Mouse (Mus musculus): ENCODE measurements around the gene Terb1. TPM values are rescaled to one million over a fixed set of nuclear protein-coding genes. Genes with fewer than 3 reads are reported as not detected.

Gene Terb1
- polyA plus RNA-seq (2015; fragmentation: Nextera tagmentation; extraction: Ambion mirVana): 0.15 and 0.41 TPM in 2 replicates

GRCm38 (mm10) chr8:104509061-104510006 lies at the start of gene Terb1:
Gene Terb1, minus strand, starts transcription at chr8:104509910.
- H3K4me1 ChIP-seq (replicated peaks): no peaks in the 10 kb centered on the region
- peak within 1 kb of the TSS; percentile 68 for H3K9ac ChIP-seq
- peak; percentile 88 for ATAC-seq
- no peaks in the 10 kb centered on the region for H3K27me3 ChIP-seq (replicated peaks)
- WGBS: 1% methylated on average over 64 of the region's 64 CpGs
- no peaks in the 10 kb centered on the region for H3K9me3 ChIP-seq
- H3K27ac ChIP-seq: no peak within 1 kb of the TSS
- peak within 1 kb of the TSS; percentile 54 for H3K4me3 ChIP-seq (replicated peaks)
- H3K4me2 ChIP-seq (replicated peaks): peak within 1 kb of the TSS; percentile 98
- peaks cover 4% of the 10 kb centered on the region; the same call in 1 of the 2 replicates for H3K36me3 ChIP-seq

- Histone ChIP-seq H3K9me3 (no peaks in the 10 kb centered on the region), H3K27me3 (replicated peaks) (0 out of 2 replicates have a peak, but pooled peaks cover 3% of the 10 kb centered on the region), H3K9ac (no peak overlapping the region), H3K36me3 (no peaks in the 10 kb centered on the region), H3K27ac (no peak overlapping the region), H3K4me1 (replicated peaks) (no peaks in the 10 kb centered on the region), H3K4me3 (replicated peaks) (no peak overlapping the region), H3K4me2 (replicated peaks) (no peak overlapping the region)
- ATAC-seq: no peak
- WGBS: 54% methylated on average over 7 of the region's 7 CpGs
Observed at GRCm38 (mm10) chr8:104557226-104557625, 47.5 kb upstream of the Terb1 start.

GRCm38 (mm10) chr8:104555191-104555590 lies 45.5 kb upstream of the Terb1 start:
- H3K9ac ChIP-seq: no peak overlapping the region
- no peak overlapping the region for H3K4me3 ChIP-seq (replicated peaks)
- 0 out of 2 replicates have a peak, but pooled peaks cover 3% of the 10 kb centered on the region for H3K27me3 ChIP-seq (replicated peaks)
- no peak overlapping the region for H3K27ac ChIP-seq
- H3K4me2 ChIP-seq (replicated peaks): no peak overlapping the region
- no peaks in the 10 kb centered on the region for H3K36me3 ChIP-seq
- no peaks in the 10 kb centered on the region for H3K9me3 ChIP-seq
- 91% methylated on average over 4 of the region's 4 CpGs for WGBS
- no peaks in the 10 kb centered on the region for H3K4me1 ChIP-seq (replicated peaks)
- ATAC-seq: no peak

- Histone ChIP-seq H3K4me1 (replicated peaks) (peaks cover 17% of the 10 kb centered on the region), H3K4me2 (replicated peaks) (no peak overlapping the region), H3K36me3 (no peaks in the 10 kb centered on the region), H3K27ac (no peak overlapping the region), H3K9ac (no peak overlapping the region), H3K9me3 (no peaks in the 10 kb centered on the region), H3K27me3 (replicated peaks) (peaks cover 55% of the 10 kb centered on the region), H3K4me3 (replicated peaks) (no peak overlapping the region)
- 84% methylated on average over 8 of the region's 8 CpGs for WGBS
- ATAC-seq: no peak
Observed at GRCm38 (mm10) chr8:104543440-104544045, 33.8 kb upstream of the Terb1 start.

GRCm38 (mm10) chr8:104542160-104542559 lies 32.5 kb upstream of the Terb1 start:
- H3K27ac ChIP-seq: no peak overlapping the region
- H3K9me3 ChIP-seq: no peaks in the 10 kb centered on the region
- peaks cover 17% of the 10 kb centered on the region for H3K4me1 ChIP-seq (replicated peaks)
- no peak overlapping the region for H3K9ac ChIP-seq
- H3K36me3 ChIP-seq: no peaks in the 10 kb centered on the region
- peaks cover 61% of the 10 kb centered on the region for H3K27me3 ChIP-seq (replicated peaks)
- ATAC-seq: no peak
- no peak overlapping the region for H3K4me3 ChIP-seq (replicated peaks)
- no peak overlapping the region for H3K4me2 ChIP-seq (replicated peaks)
- WGBS: 13% methylated on average over 11 of the region's 11 CpGs

GRCm38 (mm10) chr8:104541515-104541880 lies 31.8 kb upstream of the Terb1 start:
- Histone ChIP-seq H3K27ac (no peak overlapping the region), H3K9ac (0 out of 2 replicates have a peak overlapping the region, but pooled peaks have one; percentile 44)

GRCm38 (mm10) chr8:104540710-104541514 lies 31.2 kb upstream of the Terb1 start:
- H3K9me3 ChIP-seq: no peaks in the 10 kb centered on the region
- ATAC-seq: peak; percentile 75
- peak overlapping the region; percentile 44 for H3K9ac ChIP-seq
- H3K36me3 ChIP-seq: no peaks in the 10 kb centered on the region
- H3K4me1 ChIP-seq (replicated peaks): peaks cover 17% of the 10 kb centered on the region
- H3K4me3 ChIP-seq (replicated peaks): peak overlapping the region; percentile 46
- peaks cover 61% of the 10 kb centered on the region for H3K27me3 ChIP-seq (replicated peaks)
- H3K27ac ChIP-seq: no peak overlapping the region
- WGBS: under 1% methylated on average over 74 of the region's 76 CpGs
- peak overlapping the region; percentile 96 for H3K4me2 ChIP-seq (replicated peaks)

More at GRCm38 (mm10) chr8:104541515-104541880, 31.8 kb upstream of the Terb1 start:
- peaks cover 61% of the 10 kb centered on the region for H3K27me3 ChIP-seq (replicated peaks)
- peak overlapping the region; percentile 96 for H3K4me2 ChIP-seq (replicated peaks)
- peaks cover 17% of the 10 kb centered on the region for H3K4me1 ChIP-seq (replicated peaks)
- no peaks in the 10 kb centered on the region for H3K36me3 ChIP-seq
- no peak; the same call in 1 of the 2 replicates for ATAC-seq
- H3K9me3 ChIP-seq: no peaks in the 10 kb centered on the region
- 12% methylated on average over 8 of the region's 8 CpGs for WGBS
- H3K4me3 ChIP-seq (replicated peaks): peak overlapping the region; percentile 46

- Histone ChIP-seq H3K9ac (no peak overlapping the region), H3K4me3 (replicated peaks) (peak overlapping the region; percentile 46), H3K27me3 (replicated peaks) (peaks cover 61% of the 10 kb centered on the region), H3K9me3 (no peaks in the 10 kb centered on the region), H3K4me1 (replicated peaks) (peaks cover 17% of the 10 kb centered on the region), H3K36me3 (no peaks in the 10 kb centered on the region), H3K27ac (no peak overlapping the region), H3K4me2 (replicated peaks) (peak overlapping the region; percentile 96)
- WGBS: 46% methylated on average over 7 of the region's 7 CpGs
- no peak for ATAC-seq
Observed at GRCm38 (mm10) chr8:104540238-104540637, 30.5 kb upstream of the Terb1 start.

GRCm38 (mm10) chr8:104539566-104539965 lies 29.9 kb upstream of the Terb1 start:
- Histone ChIP-seq H3K27me3 (replicated peaks) (peaks cover 61% of the 10 kb centered on the region), H3K9me3 (no peaks in the 10 kb centered on the region), H3K36me3 (no peaks in the 10 kb centered on the region), H3K9ac (no peak overlapping the region), H3K4me2 (replicated peaks) (no peak overlapping the region), H3K4me1 (replicated peaks) (peaks cover 20% of the 10 kb centered on the region), H3K4me3 (replicated peaks) (no peak overlapping the region), H3K27ac (no peak overlapping the region)
- 79% methylated on average over 2 of the region's 2 CpGs for WGBS
- no peak for ATAC-seq

GRCm38 (mm10) chr8:104538896-104539295 lies 29.2 kb upstream of the Terb1 start:
- H3K36me3 ChIP-seq: no peaks in the 10 kb centered on the region
- H3K4me1 ChIP-seq (replicated peaks): peaks cover 20% of the 10 kb centered on the region
- WGBS: 85% methylated on average over 4 of the region's 4 CpGs
- H3K9me3 ChIP-seq: no peaks in the 10 kb centered on the region
- no peak for ATAC-seq
- no peak overlapping the region for H3K4me2 ChIP-seq (replicated peaks)
- H3K9ac ChIP-seq: no peak overlapping the region
- peaks cover 56% of the 10 kb centered on the region for H3K27me3 ChIP-seq (replicated peaks)
- no peak overlapping the region for H3K4me3 ChIP-seq (replicated peaks)
- H3K27ac ChIP-seq: no peak overlapping the region

GRCm38 (mm10) chr8:104536028-104536427 lies 26.3 kb upstream of the Terb1 start:
- H3K4me1 ChIP-seq (replicated peaks): peaks cover 14% of the 10 kb centered on the region
- no peak for ATAC-seq
- no peaks in the 10 kb centered on the region for H3K36me3 ChIP-seq
- H3K9ac ChIP-seq: no peak overlapping the region
- H3K27ac ChIP-seq: no peak overlapping the region
- H3K4me2 ChIP-seq (replicated peaks): peak overlapping the region; percentile 68; the same call in 1 of the 2 replicates
- H3K27me3 ChIP-seq (replicated peaks): peaks cover 27% of the 10 kb centered on the region
- H3K9me3 ChIP-seq: no peaks in the 10 kb centered on the region
- 81% methylated on average over 4 of the region's 4 CpGs for WGBS
- no peak overlapping the region for H3K4me3 ChIP-seq (replicated peaks)

GRCm38 (mm10) chr8:104535378-104535777 lies 25.7 kb upstream of the Terb1 start:
- H3K9ac ChIP-seq: no peak overlapping the region
- peaks cover 9% of the 10 kb centered on the region; the same call in 1 of the 2 replicates for H3K4me1 ChIP-seq (replicated peaks)
- no peaks in the 10 kb centered on the region for H3K36me3 ChIP-seq
- peak overlapping the region; percentile 68 for H3K4me2 ChIP-seq (replicated peaks)
- no peak overlapping the region for H3K27ac ChIP-seq
- no peak for ATAC-seq
- 27% methylated on average over 7 of the region's 7 CpGs for WGBS
- H3K27me3 ChIP-seq (replicated peaks): peaks cover 21% of the 10 kb centered on the region
- no peaks in the 10 kb centered on the region for H3K9me3 ChIP-seq
- H3K4me3 ChIP-seq (replicated peaks): peak overlapping the region; percentile 98
